Mouse (Mus musculus) liver, adult (tissue): ENCODE measurements around the gene Ubac1.

Experiments used
- GATA4 ChIP-seq: IDR thresholded peaks from 2 replicates; pipeline ENCODE4 v1.6.1; 2014; ENCODE audit warnings: mild to moderate bottlenecking, low read length; ENCODE audit not compliant: insufficient replicate concordance

Gene Ubac1

GRCm38 (mm10) chr2:26041163-26041810 lies 19.7 kb upstream of the Ubac1 start:
- no peak for TF ChIP-seq GATA4

GRCm38 (mm10) chr2:26039951-26040350 lies 18.4 kb upstream of the Ubac1 start:
- TF ChIP-seq GATA4 = no peak

- no peak for TF ChIP-seq GATA4
Measured at GRCm38 (mm10) chr2:26037386-26037785, 15.8 kb upstream of the Ubac1 start.

GRCm38 (mm10) chr2:26034344-26035050 lies 12.9 kb upstream of the Ubac1 start:
- no peak for TF ChIP-seq GATA4

- TF ChIP-seq GATA4 = no peak
Measured at GRCm38 (mm10) chr2:26030288-26030687, 8.7 kb upstream of the Ubac1 start.

- TF ChIP-seq GATA4 = no peak
Measured at GRCm38 (mm10) chr2:26024138-26025075, 2.9 kb upstream of the Ubac1 start.

GRCm38 (mm10) chr2:26022626-26023025 lies 1.1 kb upstream of the Ubac1 start:
- TF ChIP-seq GATA4 = no peak

- no peak for TF ChIP-seq GATA4
Measured at GRCm38 (mm10) chr2:26022258-26022565, 665 bp upstream of the Ubac1 start.

GRCm38 (mm10) chr2:26020714-26021560 lies 610 bp downstream of the Ubac1 start:
- TF ChIP-seq GATA4 = no peak; the same call in 1 of the 2 replicates

GRCm38 (mm10) chr2:26019923-26020322 lies 1.6 kb downstream of the Ubac1 start:
- TF ChIP-seq GATA4 = no peak

GRCm38 (mm10) chr2:26017326-26017725 lies 4.2 kb downstream of the Ubac1 start:
- TF ChIP-seq GATA4 = no peak

- TF ChIP-seq GATA4 = no peak
Measured at GRCm38 (mm10) chr2:26013674-26014073, 7.9 kb downstream of the Ubac1 start.

GRCm38 (mm10) chr2:26011420-26011819 lies 10.1 kb downstream of the Ubac1 start:
- TF ChIP-seq GATA4 = no peak

GRCm38 (mm10) chr2:26002001-26002400 lies 19.5 kb downstream of the Ubac1 start:
- TF ChIP-seq GATA4 = no peak

GRCm38 (mm10) chr2:26001136-26001535 lies 20.4 kb downstream of the Ubac1 start:
- no peak for TF ChIP-seq GATA4

GRCm38 (mm10) chr2:25997716-25998115 lies 23.8 kb downstream of the Ubac1 start:
- no peak for TF ChIP-seq GATA4

GRCm38 (mm10) chr2:25994791-25995190 lies 26.8 kb downstream of the Ubac1 start:
- TF ChIP-seq GATA4 = no peak
